8 mouse cellular contexts compared by ENCODE assay signal in genomic region chr2:30772581-30773312, GRCm38 (mm10). TPM values are rescaled to one million over a fixed set of nuclear protein-coding genes. Genes with fewer than 3 reads are reported as not detected.
DNase-seq lines count a peak whose midpoint lies in the region; ATAC-seq and TF ChIP-seq lines count a peak whose summit lies in the region.

No protein-coding gene starts in this region.

- 39% methylated on average over 15 of the region's 15 CpGs for WGBS in embryonic facial prominence, embryonic 10.5 days
- 33% methylated on average over 15 of the region's 15 CpGs for WGBS in heart, postnatal 0 days
- WGBS in limb, embryonic 10.5 days, result 49% methylated on average over 15 of the region's 15 CpGs
- WGBS in midbrain, postnatal 0 days, result 41% methylated on average over 15 of the region's 15 CpGs

- TF ChIP-seq CTCF in heart, postnatal 0 days (IDR thresholded peaks at IDR 0.05; ENCODE audit: low read depth), result no peak
- no peak for TF ChIP-seq CTCF in midbrain, postnatal 0 days (IDR thresholded peaks at IDR 0.05)

- no peaks in the 10 kb centered on the region for H3K36me3 ChIP-seq in embryonic facial prominence, embryonic 10.5 days (replicated peaks)
- H3K36me3 ChIP-seq in heart, postnatal 0 days (replicated peaks; ENCODE audit: control insufficient read depth, insufficient read depth, low read length), result no peaks in the 10 kb centered on the region
- no peaks in the 10 kb centered on the region for H3K36me3 ChIP-seq in limb, embryonic 10.5 days
- no peaks in the 10 kb centered on the region for H3K36me3 ChIP-seq in midbrain, postnatal 0 days (ENCODE audit: insufficient read depth, low read length)

- peaks cover 83% of the 10 kb centered on the region for H3K4me1 ChIP-seq in embryonic facial prominence, embryonic 10.5 days
- peaks cover 26% of the 10 kb centered on the region for H3K4me1 ChIP-seq in heart, postnatal 0 days (ENCODE audit: control insufficient read depth, insufficient read depth)
- H3K4me1 ChIP-seq in limb, embryonic 10.5 days, result peaks cover 50% of the 10 kb centered on the region
- H3K4me1 ChIP-seq in midbrain, postnatal 0 days (ENCODE audit: insufficient read depth, low read length), result 0 out of 2 replicates have a peak, but pooled peaks cover 2% of the 10 kb centered on the region

- H3K9ac ChIP-seq in heart, postnatal 0 days (replicated peaks; ENCODE audit: low read depth, low read length), result no peak overlapping the region; the same call in 1 of the 2 replicates
- no peak overlapping the region for H3K9ac ChIP-seq in midbrain, postnatal 0 days (replicated peaks; ENCODE audit: low read length, poor library complexity, severe bottlenecking)

- peak overlapping the region; percentile 89 for H3K27ac ChIP-seq in embryonic facial prominence, embryonic 10.5 days (replicated peaks)
- H3K27ac ChIP-seq in heart, postnatal 0 days (ENCODE audit: low read depth), result peak overlapping the region; percentile 93
- H3K27ac ChIP-seq in limb, embryonic 10.5 days, result peak overlapping the region; percentile 84
- peak overlapping the region; percentile 51 for H3K27ac ChIP-seq in midbrain, postnatal 0 days (ENCODE audit: low read depth, low read length)

- peak; percentile 66 for DNase-seq in ZHBTc4 (ENCODE audit: low read depth, low spot score)
- DNase-seq in embryonic facial prominence, embryonic 10.5 days (ENCODE audit: low spot score), result peak; percentile 54
- peak; percentile 77 for DNase-seq in heart, postnatal 0 days (ENCODE audit: low spot score)
- DNase-seq in limb, embryonic 10.5 days (ENCODE audit: low spot score), result no peak
- DNase-seq in midbrain, postnatal 0 days (ENCODE audit: low spot score), result no peak
- DNase-seq in spleen, postnatal 36 days (ENCODE audit: low spot score in 2 of 2), result no peak
- no peak for DNase-seq in frontal cortex, postnatal 36 days (ENCODE audit: low spot score in 2 of 2)
- no peak for DNase-seq in gastrocnemius, postnatal 10 days

- H3K4me3 ChIP-seq in embryonic facial prominence, embryonic 10.5 days, result peak overlapping the region; percentile 67; the same call in 1 of the 2 replicates
- H3K4me3 ChIP-seq in heart, postnatal 0 days (ENCODE audit: low read depth, low read length), result no peak overlapping the region
- peak overlapping the region; percentile 58; the same call in 1 of the 2 replicates for H3K4me3 ChIP-seq in limb, embryonic 10.5 days
- no peak overlapping the region for H3K4me3 ChIP-seq in midbrain, postnatal 0 days (ENCODE audit: low read depth, low read length)

- no peaks in the 10 kb centered on the region for H3K9me3 ChIP-seq in embryonic facial prominence, embryonic 10.5 days
- H3K9me3 ChIP-seq in heart, postnatal 0 days (replicated peaks; ENCODE audit: control insufficient read depth, low read length), result no peaks in the 10 kb centered on the region
- H3K9me3 ChIP-seq in limb, embryonic 10.5 days (replicated peaks), result no peaks in the 10 kb centered on the region
- no peaks in the 10 kb centered on the region for H3K9me3 ChIP-seq in midbrain, postnatal 0 days (ENCODE audit: low read length)

- H3K4me2 ChIP-seq in heart, postnatal 0 days (ENCODE audit: low read depth, low read length), result peak overlapping the region; percentile 81; the same call in 1 of the 2 replicates
- H3K4me2 ChIP-seq in midbrain, postnatal 0 days (ENCODE audit: low read depth, low read length, poor library complexity, severe bottlenecking), result no peak overlapping the region

- TF ChIP-seq EP300 in heart, postnatal 0 days (IDR thresholded peaks at IDR 0.05; ENCODE audit: low read depth), result peak; percentile 35; the same call in 1 of the 2 replicates

- peak; percentile 42 for ATAC-seq in heart, postnatal 0 days (ENCODE audit: insufficient read depth, low read depth)
- ATAC-seq in midbrain, postnatal 0 days (ENCODE audit: low FRiP score), result no peak

- peaks cover 18% of the 10 kb centered on the region; the same call in 1 of the 2 replicates for H3K27me3 ChIP-seq in embryonic facial prominence, embryonic 10.5 days (replicated peaks; ENCODE audit: low read depth, poor library complexity, severe bottlenecking)
- H3K27me3 ChIP-seq in heart, postnatal 0 days (ENCODE audit: control insufficient read depth, insufficient read depth, low read length), result no peaks in the 10 kb centered on the region
- H3K27me3 ChIP-seq in limb, embryonic 10.5 days (ENCODE audit: low read depth, poor library complexity, severe bottlenecking), result 0 out of 2 replicates have a peak, but pooled peaks cover 3% of the 10 kb centered on the region
- H3K27me3 ChIP-seq in midbrain, postnatal 0 days (ENCODE audit: insufficient read depth, low read length), result no peaks in the 10 kb centered on the region

RNA-seq across cellular contexts. Expression of gene 1700001O22Rik, which starts 30.7 kb away (rescaled TPM):
- polyA plus RNA-seq in embryonic facial prominence, embryonic 10.5 days (2016; fragmentation: Nextera tagmentation; extraction: Ambion mirVana), result 2.4 and 3.1 TPM in 2 replicates
- 1.5 and 4.1 TPM in 2 replicates for total RNA-seq in heart, postnatal 0 days (2014; rRNA removed; ENCODE audit: low replicate concordance)
- 1.9 and 2.0 TPM in 2 replicates for polyA plus RNA-seq in heart, postnatal 0 days (2015; fragmentation: Nextera tagmentation; extraction: Ambion mirVana)
- polyA plus RNA-seq in limb, embryonic 10.5 days (2016; fragmentation: Nextera tagmentation; extraction: Ambion mirVana), result 2.1 and 4.0 TPM in 2 replicates
- 2.4 TPM in 1 of 2 replicates, not detected in the other for total RNA-seq in midbrain, postnatal 0 days (2014; rRNA removed)
- polyA plus RNA-seq in midbrain, postnatal 0 days (2015; fragmentation: Nextera tagmentation; extraction: Ambion mirVana), result 1.2 and 1.5 TPM in 2 replicates
- 1 to 10 TPM in 1 of 2 experiments, under 1 TPM in 1; 0.33 to 1.1 TPM for total RNA-seq in gastrocnemius, postnatal 10 days (2021)

RNA-seq across cellular contexts. Expression of gene Ntmt1, which starts 34.9 kb away (rescaled TPM):
- 134 and 135 TPM in 2 replicates for polyA plus RNA-seq in embryonic facial prominence, embryonic 10.5 days (2016; fragmentation: Nextera tagmentation; extraction: Ambion mirVana)
- total RNA-seq in heart, postnatal 0 days (2014; rRNA removed; ENCODE audit: low replicate concordance), result 67.2 and 89.9 TPM in 2 replicates
- polyA plus RNA-seq in heart, postnatal 0 days (2015; fragmentation: Nextera tagmentation; extraction: Ambion mirVana), result 83.4 and 87.8 TPM in 2 replicates
- 138 and 141 TPM in 2 replicates for polyA plus RNA-seq in limb, embryonic 10.5 days (2016; fragmentation: Nextera tagmentation; extraction: Ambion mirVana)
- total RNA-seq in midbrain, postnatal 0 days (2014; rRNA removed), result 62.2 and 74.1 TPM in 2 replicates
- polyA plus RNA-seq in midbrain, postnatal 0 days (2015; fragmentation: Nextera tagmentation; extraction: Ambion mirVana), result 90.3 and 104 TPM in 2 replicates
- total RNA-seq in gastrocnemius, postnatal 10 days (2021), result 10 to 100 TPM; 20.1 to 22.8 TPM

RNA-seq across cellular contexts. Expression of gene Asb6, which starts 57.4 kb away (rescaled TPM):
- 53.9 and 56.0 TPM in 2 replicates for polyA plus RNA-seq in embryonic facial prominence, embryonic 10.5 days (2016; fragmentation: Nextera tagmentation; extraction: Ambion mirVana)
- 16.2 and 20.0 TPM in 2 replicates for total RNA-seq in heart, postnatal 0 days (2014; rRNA removed; ENCODE audit: low replicate concordance)
- polyA plus RNA-seq in heart, postnatal 0 days (2015; fragmentation: Nextera tagmentation; extraction: Ambion mirVana), result 12.4 and 13.0 TPM in 2 replicates
- 59.4 and 61.3 TPM in 2 replicates for polyA plus RNA-seq in limb, embryonic 10.5 days (2016; fragmentation: Nextera tagmentation; extraction: Ambion mirVana)
- total RNA-seq in midbrain, postnatal 0 days (2014; rRNA removed), result 36.5 and 40.7 TPM in 2 replicates
- 36.1 and 39.6 TPM in 2 replicates for polyA plus RNA-seq in midbrain, postnatal 0 days (2015; fragmentation: Nextera tagmentation; extraction: Ambion mirVana)
- 1 to 10 TPM; 8.9 to 9.0 TPM for total RNA-seq in gastrocnemius, postnatal 10 days (2021)

Comparison
In these comparisons a context has a peak if more than half of its experiments do, and no peak if none do; other contexts are left out.
1. DNase-seq: peak in ZHBTc4 (single experiment), embryonic facial prominence, embryonic 10.5 days (single experiment) and heart, postnatal 0 days (single experiment); none in limb, embryonic 10.5 days (single experiment), midbrain, postnatal 0 days (single experiment), spleen, postnatal 36 days (0 of 2), frontal cortex, postnatal 36 days (0 of 2) and gastrocnemius, postnatal 10 days (single experiment).
2. H3K4me3 ChIP-seq: peak in embryonic facial prominence, embryonic 10.5 days (single experiment) and limb, embryonic 10.5 days (single experiment); none in heart, postnatal 0 days (single experiment) and midbrain, postnatal 0 days (single experiment).
3. Peak in every context shown above with its lines, with median percentiles within 50 percentile points of each other: H3K27ac ChIP-seq.